Comparison of ENCODE assay signal across 13 mouse cellular contexts in the genomic region with DNA sequence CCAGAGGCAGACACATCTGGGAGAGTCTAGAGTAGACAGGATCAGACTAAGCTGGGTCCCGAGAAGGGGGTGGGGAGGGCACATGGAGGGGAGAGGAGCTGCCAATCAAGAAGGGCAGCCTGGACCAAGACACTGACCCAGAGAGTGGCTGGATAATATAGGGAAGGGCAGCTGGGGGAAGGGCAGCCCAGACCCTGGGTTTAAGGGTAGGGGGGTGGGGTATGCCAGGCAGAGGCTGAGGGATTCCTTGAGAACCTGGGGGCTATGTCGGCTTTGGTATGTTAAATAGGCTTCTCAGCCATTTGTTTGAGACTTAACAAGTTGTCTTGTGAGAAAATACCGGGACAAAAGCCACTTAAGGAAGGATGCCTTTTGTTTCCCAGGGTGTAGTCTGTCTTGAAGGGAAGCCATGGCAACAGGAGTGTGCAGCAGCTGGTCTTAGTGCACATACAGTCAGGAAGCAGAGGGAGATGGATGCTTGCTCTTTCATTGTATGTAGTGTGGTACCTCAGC. TPM values are rescaled to one million over a fixed set of nuclear protein-coding genes. Genes with fewer than 3 reads are reported as not detected.
DNase-seq lines count a peak whose midpoint lies in the region; ATAC-seq lines count a peak whose summit lies in the region.
"Had no signal": no experiment of that assay in that cellular context is flagged by ENCODE, and none has a peak within 500 bp of the region (broad histone marks: within the 10 kb centered on the region; RNA-seq: fewer than 3 reads in every experiment).

No protein-coding gene starts in this region.

- no peaks in the 10 kb centered on the region for H3K9me3 ChIP-seq in hindbrain, embryonic 11.5 days (ENCODE audit: control insufficient read depth, low read length)
- no peaks in the 10 kb centered on the region for H3K9me3 ChIP-seq in midbrain, embryonic 14.5 days (ENCODE audit: control insufficient read depth, low read length)
- H3K9me3 ChIP-seq: heart, embryonic 13.5 days; liver, embryonic 13.5 days; stomach, embryonic 15.5 days had no signal

- no peak overlapping the region; the same call in 1 of the 2 replicates for H3K27ac ChIP-seq in hindbrain, embryonic 11.5 days (ENCODE audit: low read depth, low read length)
- H3K27ac ChIP-seq in midbrain, embryonic 14.5 days (replicated peaks; ENCODE audit: low read depth, low read length): no peak overlapping the region
- H3K27ac ChIP-seq: heart, embryonic 13.5 days; liver, embryonic 13.5 days; stomach, embryonic 15.5 days had no signal

- H3K4me3 ChIP-seq in hindbrain, embryonic 11.5 days (ENCODE audit: low read depth, low read length): no peak overlapping the region
- H3K4me3 ChIP-seq in midbrain, embryonic 14.5 days (replicated peaks; ENCODE audit: low read depth, low read length): no peak overlapping the region
- H3K4me3 ChIP-seq: heart, embryonic 13.5 days; liver, embryonic 13.5 days; stomach, embryonic 15.5 days had no signal

- no peaks in the 10 kb centered on the region for H3K27me3 ChIP-seq in hindbrain, embryonic 11.5 days (ENCODE audit: control insufficient read depth, insufficient read depth, low read length)
- no peaks in the 10 kb centered on the region for H3K27me3 ChIP-seq in midbrain, embryonic 14.5 days (ENCODE audit: control insufficient read depth, insufficient read depth, low read length)
- H3K27me3 ChIP-seq: heart, embryonic 13.5 days; liver, embryonic 13.5 days; stomach, embryonic 15.5 days had no signal

- peak; percentile 99 for DNase-seq in ES-CJ7 (ENCODE audit: low read depth, low spot score)
- DNase-seq in embryo, embryonic 10.5 days (ENCODE audit: low spot score): peak; percentile 66
- peak; percentile 44 for DNase-seq in hindbrain, embryonic 11.5 days (ENCODE audit: low spot score)
- peak; percentile 61 for DNase-seq in midbrain, embryonic 14.5 days
- DNase-seq in left cerebral cortex, postnatal 36 days (ENCODE audit: low spot score in 2 of 2): no peak
- no peak for DNase-seq in spleen, postnatal 10 days (ENCODE audit: low spot score in 2 of 2)
- no peak for DNase-seq in heart, postnatal 14 days
- DNase-seq in kidney, adult 8-10 months: no peak
- DNase-seq: cerebellum, adult 18-20 months; kidney, adult 2 months; liver, embryonic 13.5 days had no signal

- peak; percentile 91 for ATAC-seq in hindbrain, embryonic 11.5 days (ENCODE audit: low FRiP score)
- ATAC-seq in midbrain, embryonic 14.5 days (ENCODE audit: low FRiP score, low TSS enrichment): peak; percentile 60; the same call in 1 of the 2 replicates

- intact Hi-C loops in left cerebral cortex, postnatal 36 days (cut with DNase I): no loop called here
- intact Hi-C loops in heart, postnatal 14 days (cut with DNase I): no loop called here

- WGBS in hindbrain, embryonic 11.5 days: 0% methylated on average over 3 of the region's 3 CpGs
- WGBS in midbrain, embryonic 14.5 days: 0% methylated on average over 3 of the region's 3 CpGs

- no peaks in the 10 kb centered on the region for H3K4me1 ChIP-seq in hindbrain, embryonic 11.5 days (replicated peaks; ENCODE audit: control insufficient read depth, insufficient read depth, low read length)
- H3K4me1 ChIP-seq in midbrain, embryonic 14.5 days (ENCODE audit: control insufficient read depth, insufficient read depth, low read length): 0 out of 2 replicates have a peak, but pooled peaks cover 5% of the 10 kb centered on the region
- H3K4me1 ChIP-seq: heart, embryonic 13.5 days; liver, embryonic 13.5 days; stomach, embryonic 15.5 days had no signal

- H3K9ac ChIP-seq in hindbrain, embryonic 11.5 days (ENCODE audit: low read depth, low read length): no peak overlapping the region
- no peak overlapping the region for H3K9ac ChIP-seq in midbrain, embryonic 14.5 days (replicated peaks; ENCODE audit: low read length)
- H3K9ac ChIP-seq: heart, embryonic 13.5 days; liver, embryonic 13.5 days; stomach, embryonic 15.5 days had no signal

- no peaks in the 10 kb centered on the region for H3K36me3 ChIP-seq in hindbrain, embryonic 11.5 days (ENCODE audit: control insufficient read depth, insufficient read depth, low read length)
- H3K36me3 ChIP-seq in midbrain, embryonic 14.5 days (ENCODE audit: control insufficient read depth, insufficient read depth, low read length): no peaks in the 10 kb centered on the region
- H3K36me3 ChIP-seq: heart, embryonic 13.5 days; liver, embryonic 13.5 days; stomach, embryonic 15.5 days had no signal

- no peak overlapping the region for H3K4me2 ChIP-seq in hindbrain, embryonic 11.5 days (replicated peaks; ENCODE audit: low read depth, low read length)
- H3K4me2 ChIP-seq in midbrain, embryonic 14.5 days (ENCODE audit: low read length): no peak overlapping the region
- H3K4me2 ChIP-seq: heart, embryonic 13.5 days; liver, embryonic 13.5 days; stomach, embryonic 15.5 days had no signal

RNA-seq across cellular contexts. Expression of a gene that starts 20.5 kb away (rescaled TPM):
- polyA plus RNA-seq in hindbrain, embryonic 11.5 days (2014; fragmentation: Nextera tagmentation; extraction: Ambion mirVana): 80.2 and 85.4 TPM in 2 replicates
- 13.9 and 33.0 TPM in 2 replicates for polyA plus RNA-seq in midbrain, embryonic 14.5 days (2014; fragmentation: Nextera tagmentation; extraction: Ambion mirVana)
- 10 to 100 TPM; 36.7 to 60.8 TPM for total RNA-seq in left cerebral cortex, postnatal 36 days (2021)
- 100 to 1,000 TPM; 225 to 254 TPM for total RNA-seq in heart, postnatal 14 days (2021)

Comparison
In these comparisons a context has a peak if more than half of its experiments do, and no peak if none do; other contexts are left out.
1. DNase-seq: peak in ES-CJ7 (single experiment), embryo, embryonic 10.5 days (single experiment), hindbrain, embryonic 11.5 days (single experiment) and midbrain, embryonic 14.5 days (single experiment); none in left cerebral cortex, postnatal 36 days (0 of 2), spleen, postnatal 10 days (0 of 2), heart, postnatal 14 days (0 of 2) and kidney, adult 8-10 months (0 of 2).